Mouse (Mus musculus) ES-CJ7 (cell line): ENCODE results near the gene Krt76.
A peak's percentile ranks its signal among the peaks of the same experiment; 100 is the strongest.

Experiments
- DNase-seq: peaks from one replicate; pipeline ENCODE4 v3.0.0; 2011; ENCODE audit warnings: low read depth, low spot score

Gene Krt76

DNA sequence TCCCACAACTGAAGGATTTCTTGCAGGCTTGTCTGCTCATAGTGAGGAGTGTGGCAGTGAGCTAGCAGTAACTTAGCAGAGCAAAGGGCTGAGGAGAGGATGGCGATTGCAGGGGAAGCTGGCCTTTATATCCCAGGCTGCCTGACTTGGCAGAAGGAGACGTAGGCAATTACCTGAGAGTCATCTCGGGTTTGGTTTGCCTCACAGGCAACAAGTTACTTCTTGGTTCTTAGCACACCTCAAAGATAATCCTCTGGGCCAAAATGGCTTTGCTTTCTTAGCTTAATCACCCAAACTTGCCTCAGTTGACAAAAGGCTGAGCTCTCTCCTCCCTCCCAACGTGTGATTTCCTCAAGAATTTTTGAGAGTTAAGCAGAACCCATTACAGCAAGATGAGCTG, at the start of gene Krt76:
Gene Krt76, minus strand, starts transcription at position 101 of the 400 bp plus-strand sequence.
- no peak for DNase-seq

DNA sequence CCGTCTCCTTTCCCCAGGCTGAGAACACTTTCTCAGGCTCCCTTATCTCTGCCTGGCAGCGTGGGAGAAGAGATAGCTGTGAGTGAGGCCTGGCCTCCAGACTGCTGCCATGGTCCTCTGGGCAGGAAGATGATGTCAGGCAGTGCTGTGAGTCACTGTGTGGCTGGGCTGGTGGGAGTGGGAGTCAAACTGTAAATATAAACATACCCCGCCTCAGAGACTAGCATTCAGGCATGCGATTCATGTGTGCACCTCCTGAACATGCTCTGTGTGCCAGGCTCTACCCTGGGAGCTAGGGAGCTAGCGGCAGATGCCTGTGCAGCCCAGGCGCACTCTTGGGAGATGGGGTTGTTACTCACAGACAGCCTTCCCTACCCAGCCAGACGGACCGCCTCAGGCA, 49.2 kb upstream of the Krt76 start:
- no peak for DNase-seq

DNA sequence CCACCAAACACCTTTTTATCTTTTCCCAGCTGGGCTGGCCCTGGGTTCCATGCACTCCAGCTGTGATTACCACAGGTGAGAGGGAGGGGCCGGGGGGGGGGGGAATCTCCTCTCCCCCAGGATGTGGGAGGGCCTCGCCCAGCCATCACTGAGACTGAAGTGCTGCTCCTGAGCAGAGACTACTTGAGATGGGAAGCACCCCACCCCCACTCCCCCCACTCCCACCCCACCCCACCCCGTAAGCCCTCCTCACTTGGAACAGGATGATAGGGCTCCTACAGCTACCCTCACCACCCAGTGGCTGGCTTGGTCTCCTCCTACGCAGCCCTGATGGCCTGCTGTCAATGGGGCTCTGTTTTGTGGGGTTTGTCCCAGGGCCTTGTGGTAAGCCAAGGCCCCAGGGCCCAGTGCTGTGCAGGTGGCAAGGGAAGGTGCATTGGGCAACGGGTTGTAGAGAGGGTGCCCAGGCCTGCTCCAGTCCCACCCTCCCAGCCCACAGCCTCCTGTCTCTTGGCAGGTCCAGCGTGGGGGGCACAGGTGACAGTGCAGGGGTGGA, 47.6 kb upstream of the Krt76 start, which contains the start of gene Krt79:
Gene Krt79, minus strand, starts transcription at position 51 of the 556 bp plus-strand sequence.
- no peak for DNase-seq

DNA sequence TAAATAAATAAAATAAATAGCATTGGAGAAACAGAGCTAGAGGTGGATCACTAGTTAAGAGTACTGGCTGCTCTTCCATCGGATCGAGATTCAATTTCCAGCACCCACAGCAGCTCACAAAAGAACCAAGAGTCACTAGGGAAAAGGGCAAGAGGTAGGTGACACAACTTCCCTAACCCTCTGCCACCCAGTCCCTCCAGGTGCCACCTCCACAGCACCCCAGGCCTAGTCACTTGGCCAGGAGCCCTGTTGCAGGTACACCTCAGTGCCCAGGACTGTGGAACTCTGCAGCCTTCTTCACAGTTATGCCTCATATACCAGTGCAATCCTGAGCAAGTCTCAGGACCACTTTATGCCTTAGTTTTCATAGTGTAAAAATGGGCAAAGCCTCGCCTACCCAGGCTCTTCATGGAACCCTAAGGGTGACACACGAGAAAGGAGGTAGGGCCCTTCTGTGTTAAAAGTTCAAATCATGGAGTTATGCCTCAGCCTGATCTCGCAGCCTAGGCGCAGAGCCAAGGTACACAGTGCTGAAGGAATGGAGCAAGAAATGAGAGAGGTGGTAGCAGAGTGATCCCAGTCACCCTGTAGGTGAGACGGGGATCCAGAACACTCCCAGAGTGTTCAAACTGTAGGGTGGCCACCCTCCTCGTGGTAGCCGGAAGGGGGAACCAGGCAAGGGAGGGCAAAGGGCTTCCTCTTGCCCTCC, 46.0 kb upstream of the Krt76 start:
- no peak for DNase-seq

DNA sequence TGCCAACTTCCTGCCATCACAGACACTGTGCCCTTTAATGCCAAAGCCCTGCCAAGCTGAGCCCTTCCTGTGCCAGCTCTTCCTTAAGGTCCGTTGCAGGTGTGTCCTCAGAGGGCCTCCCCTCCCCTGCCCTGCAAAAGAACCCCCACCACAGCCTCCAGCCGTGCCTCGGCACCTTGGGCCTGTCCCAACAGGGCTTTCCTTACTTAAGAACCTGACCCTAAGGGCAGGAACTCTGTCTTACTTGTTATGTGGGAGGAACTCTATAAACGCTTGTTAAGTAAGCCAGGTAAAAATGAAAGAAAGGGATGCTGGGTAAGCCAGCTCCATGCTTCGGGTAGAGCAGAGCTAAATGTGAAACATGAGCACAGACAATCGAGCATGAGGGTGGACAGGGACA, 40.3 kb upstream of the Krt76 start:
- DNase-seq, result no peak

DNA sequence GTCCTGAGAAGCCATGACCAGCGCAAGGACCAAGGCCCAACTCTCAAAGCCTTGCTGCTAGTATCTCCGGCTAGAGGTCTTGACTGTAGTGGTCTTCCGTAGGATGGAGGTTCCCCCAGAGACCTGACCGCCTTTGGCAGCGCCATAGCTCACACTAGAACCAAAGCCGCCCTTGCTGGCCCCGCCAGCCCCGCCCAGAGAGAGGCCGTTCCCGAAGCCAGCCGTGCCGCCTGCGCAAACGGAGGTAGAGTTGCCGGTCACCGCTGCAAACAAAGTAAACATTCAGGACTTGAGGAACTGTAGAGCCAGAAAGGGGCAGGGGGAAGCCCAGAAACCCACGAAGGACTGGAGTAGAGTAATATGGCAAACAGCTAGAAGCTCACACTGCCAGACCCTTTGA, 36.9 kb upstream of the Krt76 start:
- DNase-seq, result no peak

DNA sequence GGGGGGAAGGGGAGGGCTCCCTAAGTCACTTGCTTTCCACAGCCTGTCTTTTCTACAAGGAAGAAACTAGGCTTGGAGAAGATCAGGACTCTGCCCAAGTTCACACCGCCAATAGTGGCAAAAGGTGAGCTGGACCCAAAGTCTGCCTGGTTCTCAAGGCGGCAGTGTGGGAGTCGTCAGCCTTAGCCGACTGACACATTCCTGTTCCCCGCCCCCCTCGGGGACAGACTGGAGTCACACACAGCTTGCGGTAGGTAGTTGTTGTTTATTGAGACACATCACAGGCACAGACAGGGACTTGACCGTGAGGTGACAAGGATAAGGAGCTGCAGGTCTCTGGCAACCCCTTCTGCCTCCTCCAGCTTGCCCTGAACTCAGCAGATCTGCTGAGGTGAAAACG, 36.4 kb upstream of the Krt76 start:
- peak; percentile 26 for DNase-seq

DNA sequence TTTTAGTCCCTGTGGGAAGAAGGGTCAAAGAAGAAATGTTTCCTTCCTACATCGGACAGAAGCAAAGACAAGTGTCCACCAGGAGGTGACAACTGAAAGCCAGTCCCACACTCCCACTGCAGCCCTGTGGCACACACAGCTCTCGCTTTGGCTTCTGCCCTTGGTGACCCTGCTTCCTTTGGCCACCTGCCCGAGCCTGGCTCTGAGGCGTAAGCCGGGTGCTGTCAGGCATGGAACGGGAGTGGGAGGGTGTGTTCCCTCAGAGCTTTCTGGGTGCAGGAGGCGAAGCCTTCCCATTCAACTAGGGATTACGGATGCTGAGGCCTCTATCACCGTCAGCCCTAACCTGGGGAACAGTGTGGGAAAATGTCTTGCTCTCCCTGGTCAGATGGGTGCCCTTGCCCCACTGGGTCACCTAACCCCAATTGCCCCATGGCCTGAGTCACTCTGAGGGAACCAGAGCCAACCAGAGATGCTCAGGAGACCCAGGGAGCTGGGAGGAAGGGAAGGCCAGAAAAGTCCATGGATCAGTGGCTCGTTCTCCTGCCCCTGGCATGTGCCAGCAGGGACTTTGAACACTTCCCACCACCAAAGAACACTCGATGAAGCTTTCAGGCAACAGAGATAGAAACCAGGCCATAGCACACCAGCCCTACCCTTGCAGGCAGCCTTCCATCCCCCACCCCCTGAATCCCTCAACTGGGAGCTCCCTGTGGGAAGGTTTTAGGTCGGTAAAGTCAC, 34.8 kb upstream of the Krt76 start:
- DNase-seq, result no peak

DNA sequence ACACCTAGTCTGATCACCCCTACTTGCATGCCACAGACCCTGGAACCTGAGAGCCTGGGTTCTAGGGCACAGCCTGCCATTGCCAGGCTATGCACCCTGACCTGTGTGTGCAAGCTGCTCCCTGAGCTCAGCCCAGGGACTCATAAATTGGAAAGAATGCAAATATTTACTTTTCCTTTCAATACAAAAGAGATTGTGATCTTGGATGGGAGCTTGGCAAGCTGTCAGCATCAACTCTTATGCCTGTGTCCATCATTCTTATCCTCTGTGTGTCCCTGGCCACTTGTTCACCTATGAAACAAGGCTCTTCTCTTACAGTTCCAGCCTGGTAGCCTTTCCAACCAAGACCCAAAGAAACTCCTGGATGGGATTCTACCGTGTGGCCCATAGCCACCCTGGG, 32.3 kb upstream of the Krt76 start:
- DNase-seq, result no peak

DNA sequence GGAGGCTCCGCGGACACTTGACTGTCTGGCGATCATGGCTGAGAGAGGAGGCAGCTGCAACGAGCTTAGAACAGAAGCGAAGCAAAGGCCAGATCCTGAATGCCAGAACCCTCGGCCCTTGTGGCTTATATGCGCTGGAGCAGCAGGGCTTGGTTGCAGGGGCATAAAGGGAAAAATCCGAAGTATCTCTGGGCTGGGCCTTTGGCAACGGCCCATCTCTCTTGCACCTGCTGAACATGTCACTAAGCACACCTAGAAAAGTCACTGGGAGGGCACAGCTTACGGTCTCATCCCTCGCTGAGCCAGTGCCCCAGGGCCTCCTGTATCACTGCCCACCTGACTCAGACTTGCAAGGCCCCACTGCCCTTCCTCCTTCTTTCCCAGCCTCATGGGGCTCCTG, 31.9 kb upstream of the Krt76 start, which contains the start of gene Krt4:
Gene Krt4, minus strand, starts transcription at position 101 of the 400 bp plus-strand sequence.
- DNase-seq, result no peak

DNA sequence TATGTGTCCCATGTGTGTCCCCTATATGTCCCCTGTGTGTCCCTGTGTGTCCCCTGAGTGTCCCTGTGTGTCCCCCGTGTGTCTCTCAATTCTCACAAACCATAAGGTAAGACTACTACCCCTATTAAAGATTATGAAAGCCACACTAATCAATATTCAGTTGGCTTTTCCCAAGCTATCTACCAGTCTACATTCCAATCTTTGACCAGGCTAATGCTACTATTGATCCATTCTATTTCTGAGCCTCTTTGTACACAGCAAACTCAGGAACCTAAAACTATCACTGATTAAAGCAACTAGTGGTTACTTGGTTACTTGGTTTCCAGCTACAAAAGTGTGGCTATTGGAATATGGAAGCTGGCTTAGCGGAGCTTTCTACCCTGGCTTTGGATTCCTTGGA, 29.6 kb upstream of the Krt76 start:
- no peak for DNase-seq

DNA sequence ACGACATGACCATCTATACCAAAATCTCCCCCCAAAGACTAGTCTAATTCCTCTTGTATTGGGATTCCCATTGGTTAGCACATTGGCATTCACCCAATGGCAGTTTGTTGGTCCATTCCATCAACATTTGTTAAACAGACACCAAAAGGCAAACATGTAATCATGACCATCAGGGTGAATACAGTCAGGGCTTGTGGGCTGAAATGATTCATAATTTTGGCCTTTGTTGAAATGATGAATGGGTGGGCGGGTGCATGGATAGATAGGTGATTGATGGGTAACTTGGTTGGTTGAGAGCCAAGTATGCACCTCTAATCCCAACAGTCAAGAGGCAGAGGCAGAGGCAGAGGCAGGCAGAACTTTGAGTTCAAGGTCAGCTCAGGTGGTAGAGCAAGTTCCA, 23.4 kb upstream of the Krt76 start:
- DNase-seq, result no peak

DNA sequence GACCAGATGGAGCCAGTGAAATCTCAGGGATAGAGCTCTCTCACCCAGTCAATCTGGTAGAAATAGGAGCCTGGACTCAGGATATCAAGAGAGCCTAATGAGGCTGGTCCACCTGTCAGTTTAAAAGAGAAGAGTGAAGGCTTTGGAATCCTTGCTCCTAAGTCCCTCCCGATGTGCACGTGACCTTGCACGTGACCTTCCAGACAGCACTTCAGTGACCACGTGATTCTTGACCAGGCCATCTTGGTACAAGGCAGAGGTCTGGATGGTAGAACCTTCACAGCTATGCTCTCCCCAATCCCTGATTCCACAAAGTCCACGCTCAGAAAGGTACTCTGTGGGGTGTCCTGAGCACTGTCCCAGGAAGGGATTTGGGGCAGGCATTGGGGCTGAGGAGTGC, 12.1 kb upstream of the Krt76 start:
- no peak for DNase-seq

DNA sequence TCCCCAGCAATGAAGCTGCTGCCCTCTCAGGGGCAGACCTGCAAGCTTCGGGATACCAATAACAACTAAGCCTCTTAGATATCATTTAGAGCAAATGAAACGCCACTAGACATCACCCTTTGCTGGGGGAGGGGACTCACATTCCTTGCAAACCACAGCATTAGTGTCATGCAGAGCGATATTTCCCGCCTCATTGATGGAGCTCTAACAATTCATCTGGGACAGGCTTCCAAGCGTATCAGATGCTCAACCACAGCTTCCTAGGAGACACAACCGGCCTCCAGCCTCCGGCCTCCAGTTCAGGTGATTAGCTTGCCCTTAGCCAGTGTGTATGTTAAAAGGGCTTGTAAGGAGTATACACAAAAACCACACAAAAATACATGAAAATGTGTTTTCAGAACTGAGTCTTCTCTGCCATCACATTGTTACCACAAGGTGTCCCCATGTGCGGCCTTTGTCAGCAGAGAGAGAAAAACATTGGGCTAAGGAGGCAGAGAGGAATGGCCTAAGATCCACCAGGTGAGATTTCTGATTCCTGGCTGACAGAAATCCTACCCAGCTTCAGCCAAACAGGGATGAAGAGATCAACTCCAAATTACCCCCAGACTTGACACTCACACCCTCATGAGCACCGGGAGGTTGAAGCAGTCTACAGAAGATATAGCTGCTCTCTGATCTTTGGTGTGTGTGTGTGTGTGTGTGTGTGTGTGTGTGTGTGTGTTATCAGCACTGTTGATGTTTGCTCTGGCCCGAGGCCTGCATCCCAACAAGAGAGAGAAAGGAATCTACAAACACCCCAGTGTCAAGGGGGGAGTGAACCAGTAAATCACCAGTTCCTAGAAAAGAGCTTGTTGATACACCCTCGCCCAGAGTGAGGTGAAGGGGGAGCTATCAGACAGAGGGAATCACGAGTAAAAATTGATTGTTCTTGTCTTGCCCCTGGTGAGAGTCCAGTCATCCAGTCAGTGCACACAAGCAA, 9.7 kb upstream of the Krt76 start:
- no peak for DNase-seq

DNA sequence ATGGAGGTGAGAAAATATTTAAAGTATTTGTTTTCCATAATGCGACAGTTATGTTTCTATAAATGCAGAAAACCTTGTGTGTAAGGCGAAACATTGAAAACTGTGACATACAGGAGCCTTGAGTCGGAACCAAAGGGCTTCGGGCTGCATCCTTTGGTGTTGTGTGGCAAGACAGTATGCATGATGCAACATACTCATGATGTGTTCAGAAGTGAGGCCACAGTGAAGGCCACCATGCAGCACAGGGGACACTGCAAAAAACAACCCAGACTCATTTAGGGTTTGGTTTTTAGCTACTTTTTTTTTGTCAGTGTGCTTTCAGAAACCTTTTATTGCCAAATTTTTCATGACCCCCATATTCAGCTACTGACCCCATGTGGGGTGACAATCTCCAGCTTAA, 2.5 kb upstream of the Krt76 start:
- no peak for DNase-seq

DNA sequence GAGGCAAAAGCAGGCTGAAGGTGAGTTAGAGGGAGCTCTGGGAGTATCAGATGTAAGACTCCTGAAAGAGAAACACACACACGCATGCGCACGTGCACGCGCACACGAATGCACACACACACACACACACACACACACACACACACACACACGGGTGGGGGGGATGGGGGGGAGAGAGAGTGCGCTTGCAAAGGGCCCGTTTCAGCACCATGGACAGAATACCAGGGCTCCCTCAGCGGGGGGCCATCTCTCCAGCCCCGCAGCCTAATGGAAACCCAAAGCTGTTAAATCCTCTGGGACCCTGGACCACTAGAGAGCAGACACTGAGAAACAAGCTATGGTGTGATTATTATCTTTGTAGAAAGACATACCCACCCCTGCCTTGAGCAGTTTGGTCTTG, 12.9 kb downstream of the Krt76 start:
- peak; percentile 27 for DNase-seq

DNA sequence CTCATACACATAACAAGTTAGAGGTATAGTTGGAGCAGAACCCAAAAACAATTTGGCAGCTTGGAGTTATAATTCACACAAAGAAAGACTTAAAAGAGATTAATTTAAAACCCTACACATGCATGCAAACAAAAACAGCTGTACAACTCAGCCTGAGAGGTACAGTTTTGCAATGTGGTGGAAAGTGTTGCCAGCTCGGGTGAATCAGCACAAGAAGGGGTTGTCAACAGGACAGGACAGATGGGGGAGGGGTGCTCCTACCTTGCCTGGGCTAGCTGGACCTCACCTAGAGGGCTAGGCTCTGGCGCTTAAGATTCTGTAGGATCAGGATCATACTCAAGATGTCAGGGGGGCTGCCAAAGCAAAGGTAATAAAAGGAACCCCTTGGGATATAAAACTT, 14.7 kb downstream of the Krt76 start:
- DNase-seq, result no peak

DNA sequence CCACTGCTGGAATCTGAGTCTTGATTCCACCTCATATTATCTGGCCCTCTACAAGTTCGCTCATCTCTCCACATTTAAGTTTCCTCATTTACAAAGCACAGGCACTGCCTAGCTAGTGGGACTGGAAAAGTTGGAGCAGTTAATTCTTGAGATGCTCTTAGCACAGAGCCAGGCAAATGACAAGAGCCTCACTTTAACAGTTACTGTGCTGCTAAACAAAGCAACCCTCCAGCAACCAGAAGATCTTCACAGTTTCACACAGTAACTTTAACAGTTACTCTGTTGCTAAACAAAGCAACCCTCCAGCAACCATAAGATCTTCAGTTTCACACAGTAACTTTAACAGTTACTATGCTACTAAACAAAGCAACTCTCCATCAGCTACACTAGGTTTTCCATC, 18.3 kb downstream of the Krt76 start:
- DNase-seq, result no peak

DNA sequence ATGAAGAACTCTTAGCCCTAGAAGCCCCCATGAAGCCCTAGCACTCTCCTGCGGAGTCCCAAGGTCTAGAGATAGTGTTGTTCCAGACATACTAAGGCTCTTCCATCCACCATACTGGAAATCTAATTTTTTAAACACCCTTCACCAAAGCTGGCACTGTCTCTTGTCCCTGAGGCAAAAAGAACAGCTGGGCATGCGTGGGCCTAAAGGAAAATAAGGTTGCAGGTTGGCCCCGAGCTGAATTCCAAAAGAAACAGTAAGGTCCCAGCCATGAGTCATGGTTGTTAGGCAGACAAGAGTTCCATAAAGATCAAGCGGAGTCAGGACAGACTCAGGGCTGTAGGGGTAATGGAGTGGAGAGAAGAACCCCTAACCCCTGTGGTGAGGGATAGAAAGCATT, 19.5 kb downstream of the Krt76 start:
- DNase-seq, result no peak

DNA sequence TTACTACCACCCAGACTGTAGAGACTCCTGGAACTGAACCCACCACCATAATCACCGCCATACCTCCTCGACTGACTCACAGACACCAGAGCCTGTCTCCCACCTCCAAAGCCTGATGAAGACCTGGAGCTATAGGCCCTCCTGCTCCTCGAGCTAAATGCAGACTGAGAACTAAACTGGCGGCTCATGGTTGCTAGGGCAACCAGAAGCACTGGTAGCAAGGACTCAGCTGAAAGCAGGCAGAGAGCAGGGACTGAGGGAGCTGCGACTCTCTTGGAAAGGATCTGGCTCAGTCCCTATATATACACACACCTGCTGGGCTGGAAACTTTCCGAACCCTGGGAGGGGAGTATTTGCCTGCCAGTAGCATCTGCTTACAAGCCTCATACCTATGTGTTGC, 23.3 kb downstream of the Krt76 start, which contains the start of gene Krt77:
Gene Krt77, minus strand, starts transcription at position 275 of the 400 bp plus-strand sequence.
- no peak for DNase-seq

DNA sequence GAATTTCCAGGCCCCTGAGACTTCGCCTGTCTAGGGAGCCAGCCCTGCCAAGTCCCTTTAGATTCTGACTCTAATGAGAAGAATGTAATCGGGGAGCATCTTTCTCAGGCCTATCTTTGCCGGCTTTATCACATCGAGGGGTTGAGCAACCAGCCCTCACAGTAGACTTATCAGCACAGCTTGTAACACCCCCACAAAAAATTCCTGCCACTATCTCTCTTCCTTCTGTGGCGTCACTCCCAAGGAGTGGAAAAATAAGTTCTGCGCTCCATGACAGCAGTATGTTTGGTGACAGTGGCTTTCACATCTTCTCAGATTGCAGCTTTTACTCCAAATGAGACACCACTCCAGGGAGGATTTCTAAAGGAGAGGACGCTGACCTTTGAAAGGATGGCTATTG, 26.0 kb downstream of the Krt76 start:
- no peak for DNase-seq
